Mouse (Mus musculus) neural tube, embryonic 10.5 days (tissue): ENCODE data around the gene Cdh18.
A peak's percentile ranks its signal among the peaks of the same experiment; 100 is the strongest.
"Not testable (repeated sequence)": the region's sequence is repeated elsewhere in the genome, so short reads cannot be mapped to it uniquely, and the experiment has no call there.

Experiments
- DNase-seq: peaks from one replicate; pipeline ENCODE4 v3.0.0-alpha.2; 2017; ENCODE audit warnings: low spot score; ENCODE audit errors: extremely low spot score

Gene Cdh18

GRCm38 (mm10) chr15:22934293-22934692, 385.5 kb downstream of the Cdh18 start:
- DNase-seq = no peak

- no peak for DNase-seq
Observed at GRCm38 (mm10) chr15:22947234-22947633, 398.4 kb downstream of the Cdh18 start.

- no peak for DNase-seq
Observed at GRCm38 (mm10) chr15:22969424-22969823, 420.6 kb downstream of the Cdh18 start.

GRCm38 (mm10) chr15:22980136-22980535, 431.3 kb downstream of the Cdh18 start:
- DNase-seq = no peak

- no peak for DNase-seq
Observed at GRCm38 (mm10) chr15:22984647-22985046, 435.8 kb downstream of the Cdh18 start.

GRCm38 (mm10) chr15:23016680-23017079, 467.9 kb downstream of the Cdh18 start:
- no peak for DNase-seq

GRCm38 (mm10) chr15:23021151-23021550, 472.3 kb downstream of the Cdh18 start:
- DNase-seq = no peak

GRCm38 (mm10) chr15:23022635-23023034, 473.8 kb downstream of the Cdh18 start:
- no peak for DNase-seq

- peak; percentile 64 for DNase-seq
Observed at GRCm38 (mm10) chr15:23035551-23036207, 486.9 kb downstream of the Cdh18 start.

GRCm38 (mm10) chr15:23036208-23037065, 487.6 kb downstream of the Cdh18 start:
- peak; percentile 68 for DNase-seq

- no peak for DNase-seq
Observed at GRCm38 (mm10) chr15:23037561-23037960, 488.7 kb downstream of the Cdh18 start.

- DNase-seq = no peak
Observed at GRCm38 (mm10) chr15:23046127-23046785, 497.4 kb downstream of the Cdh18 start.

- no peak for DNase-seq
Observed at GRCm38 (mm10) chr15:23052006-23052405, 503.2 kb downstream of the Cdh18 start.

GRCm38 (mm10) chr15:23085326-23085725, 536.5 kb downstream of the Cdh18 start:
- not testable (repeated sequence) for DNase-seq

- no peak for DNase-seq
Observed at GRCm38 (mm10) chr15:23087535-23087934, 538.7 kb downstream of the Cdh18 start.

GRCm38 (mm10) chr15:23096601-23097000, 547.8 kb downstream of the Cdh18 start:
- DNase-seq = no peak

- no peak for DNase-seq
Observed at GRCm38 (mm10) chr15:23104668-23105380, 556.0 kb downstream of the Cdh18 start.

GRCm38 (mm10) chr15:23134950-23135715, 586.3 kb downstream of the Cdh18 start:
- no peak for DNase-seq

GRCm38 (mm10) chr15:23136971-23137370, 588.1 kb downstream of the Cdh18 start:
- no peak for DNase-seq

- not testable (repeated sequence) for DNase-seq
Observed at GRCm38 (mm10) chr15:23142907-23143306, 594.1 kb downstream of the Cdh18 start.

- no peak for DNase-seq
Observed at GRCm38 (mm10) chr15:23155883-23156282, 607.1 kb downstream of the Cdh18 start.
